Mouse (Mus musculus) spleen, embryonic (tissue): ENCODE data around the gene Ccr8.

Experiments
- CTCF ChIA-PET: fragments of 350-600 bp; sonication (Branson Sonifier 250); formaldehyde crosslinking; loops from one replicate; lab custom pipeline; 2022; lab: Charles Lee

The Ccr8 gene

GRCm38 (mm10) chr9:120091696-120092238 lies at the start of gene Ccr8:
Gene Ccr8 (plus strand): TSS chr9:120092114.
- CTCF ChIA-PET, result no interaction called here

GRCm38 (mm10) chr9:120043115-120043514 lies 48.8 kb upstream of the Ccr8 start:
- CTCF ChIA-PET, result no interaction called here

- CTCF ChIA-PET, result no interaction called here
Observed at GRCm38 (mm10) chr9:120048495-120048894, 43.4 kb upstream of the Ccr8 start.

DNA sequence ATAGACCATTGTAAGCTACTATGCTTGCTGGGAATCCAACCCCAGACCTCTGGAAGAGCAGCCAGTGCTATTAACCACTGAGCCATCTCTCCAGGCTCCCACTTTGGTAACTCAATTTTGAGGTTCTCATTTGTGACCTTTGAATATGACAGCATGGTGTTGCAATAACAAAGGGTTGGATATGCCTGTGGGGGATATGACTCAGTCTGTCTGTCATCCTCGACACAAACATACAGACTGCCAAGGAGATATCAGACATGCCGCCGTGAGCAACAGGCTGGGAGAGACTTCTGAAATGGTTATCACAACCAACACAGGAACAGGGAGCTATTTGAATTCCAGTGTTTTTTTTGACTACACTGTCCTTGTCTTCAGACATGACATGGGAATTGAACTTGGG lies 42.5 kb upstream of the Ccr8 start:
- CTCF ChIA-PET, result no interaction called here

DNA sequence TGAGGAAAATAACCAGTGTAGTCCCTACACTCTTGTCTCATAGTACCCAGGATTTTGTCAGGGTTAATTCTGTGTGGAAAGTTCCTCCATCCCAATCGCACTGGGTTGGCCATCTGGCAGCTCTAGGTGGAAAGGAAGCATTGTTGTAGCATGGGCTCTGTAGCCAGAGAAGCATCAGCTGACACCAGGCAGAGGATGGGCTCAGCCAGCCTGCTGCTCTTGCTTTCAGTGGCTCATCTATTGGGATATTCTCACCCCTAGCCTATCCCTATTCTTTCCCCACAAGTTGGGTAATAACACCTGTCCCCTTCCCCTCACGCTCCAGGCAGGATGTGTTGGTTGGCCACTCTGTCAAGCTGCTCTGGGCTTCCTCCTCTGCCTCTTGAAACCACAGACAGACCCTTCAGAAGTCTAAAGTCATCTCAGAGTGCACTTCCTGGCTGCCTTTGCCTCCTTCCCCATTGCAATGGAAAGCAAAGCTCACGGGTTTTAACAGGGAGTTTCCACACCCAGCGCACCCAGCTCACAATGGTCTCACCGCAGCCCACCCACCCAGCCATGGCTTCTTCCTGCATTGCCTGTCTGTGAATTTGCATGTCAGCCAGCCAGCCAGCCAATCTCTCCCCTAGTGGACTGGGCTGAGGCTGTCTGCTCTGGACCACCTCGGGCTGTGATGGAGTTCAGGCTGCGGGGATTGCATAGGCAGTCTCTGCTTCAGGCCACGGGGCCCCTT lies 37.2 kb upstream of the Ccr8 start:
- CTCF ChIA-PET, result interaction anchor here (0.9 kb wide), 1 partner anchor 104 kb away, joined by 4 read pairs; no protein-coding TSS in a partner anchor

GRCm38 (mm10) chr9:120056201-120056600 lies 35.7 kb upstream of the Ccr8 start:
- CTCF ChIA-PET, result interaction anchor here (0.6 kb wide), 1 partner anchor 37 kb away, joined by 18 read pairs; no protein-coding TSS in a partner anchor

- CTCF ChIA-PET, result no interaction called here
Observed at GRCm38 (mm10) chr9:120058730-120059129, 33.2 kb upstream of the Ccr8 start.

GRCm38 (mm10) chr9:120064317-120064716 lies 27.6 kb upstream of the Ccr8 start:
- CTCF ChIA-PET, result no interaction called here

DNA sequence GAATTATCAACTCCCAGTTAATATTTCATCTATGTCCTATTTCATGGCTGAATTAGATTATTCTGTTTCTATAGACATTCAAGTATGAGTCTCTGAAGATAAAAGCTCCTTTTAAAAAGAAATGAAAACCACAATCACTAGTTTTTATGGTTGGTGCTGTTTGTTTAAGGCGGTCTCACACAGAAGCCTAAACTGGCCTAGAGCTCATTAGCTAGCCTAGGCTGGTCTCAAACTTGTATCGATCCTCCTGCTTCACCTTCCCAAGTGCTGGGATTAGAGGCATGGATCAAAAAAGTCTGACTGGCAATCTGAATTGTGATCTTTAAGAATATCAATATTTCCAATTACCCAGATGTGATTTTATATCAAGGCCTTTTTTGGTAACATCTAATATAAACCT lies 24.3 kb upstream of the Ccr8 start:
- CTCF ChIA-PET, result no interaction called here

DNA sequence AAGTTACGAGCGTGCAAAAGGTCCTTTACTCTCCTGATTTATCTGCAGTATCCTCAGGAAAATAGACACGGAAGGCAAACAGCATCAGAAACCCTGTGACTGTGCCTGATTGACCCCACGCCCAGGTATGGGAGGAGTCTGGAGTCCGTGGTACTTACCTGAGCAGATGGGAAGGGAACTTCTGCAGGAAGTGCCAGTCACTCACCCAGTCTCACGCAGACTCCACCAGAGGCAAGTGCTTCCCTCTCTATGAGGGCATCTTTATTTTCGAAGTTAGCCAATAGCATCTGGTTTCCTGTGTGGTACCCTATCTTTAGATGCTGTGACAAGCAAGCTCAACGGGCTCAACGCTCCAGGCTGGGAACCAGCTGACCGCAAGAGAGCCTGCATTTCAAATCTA lies 23.9 kb upstream of the Ccr8 start:
- CTCF ChIA-PET, result no interaction called here

GRCm38 (mm10) chr9:120069779-120070178 lies 22.1 kb upstream of the Ccr8 start, which contains the start of gene Cx3cr1:
Gene Cx3cr1 (minus strand): TSS chr9:120069879.
- CTCF ChIA-PET, result no interaction called here

DNA sequence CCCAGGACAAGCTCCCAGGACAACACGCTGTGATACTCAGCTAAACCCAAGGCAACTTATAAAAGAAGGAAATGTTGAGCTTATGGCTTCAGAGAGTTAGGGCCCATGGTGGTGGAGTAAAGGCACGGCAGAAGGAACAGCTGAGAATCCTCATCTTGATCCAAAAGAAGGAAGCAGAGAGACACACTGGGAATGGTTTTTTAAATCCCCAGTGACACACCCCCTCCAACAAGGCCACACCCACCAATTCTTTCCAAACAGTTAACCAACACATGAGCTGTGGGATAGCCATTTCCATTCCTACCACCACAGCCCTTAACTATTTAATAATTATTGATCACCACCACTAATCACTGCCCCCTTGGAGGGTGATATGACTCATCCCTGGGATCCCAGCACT lies 20.7 kb upstream of the Ccr8 start:
- CTCF ChIA-PET, result interaction anchor here (0.6 to 0.8 kb wide), 2 partner anchors 36 to 98 kb away, joined by 3 to 6 read pairs; no protein-coding TSS in a partner anchor

- CTCF ChIA-PET, result interaction anchor here (0.6 to 1.3 kb wide), 7 partner anchors 10 to 80 kb away, joined by 3 to 8 read pairs (median 4); no protein-coding TSS in a partner anchor
Observed at GRCm38 (mm10) chr9:120073169-120073568, 18.7 kb upstream of the Ccr8 start.

GRCm38 (mm10) chr9:120074516-120074915 lies 17.4 kb upstream of the Ccr8 start:
- CTCF ChIA-PET, result no interaction called here

- CTCF ChIA-PET, result no interaction called here
Observed at GRCm38 (mm10) chr9:120078241-120078640, 13.7 kb upstream of the Ccr8 start.

GRCm38 (mm10) chr9:120079901-120080300 lies 12.0 kb upstream of the Ccr8 start:
- CTCF ChIA-PET, result interaction anchor here (0.6 kb wide), 1 partner anchor 17 kb away, joined by 5 read pairs; no protein-coding TSS in a partner anchor

- CTCF ChIA-PET, result no interaction called here
Observed at GRCm38 (mm10) chr9:120080546-120081108, 11.3 kb upstream of the Ccr8 start.

GRCm38 (mm10) chr9:120081247-120081646 lies 10.7 kb upstream of the Ccr8 start:
- CTCF ChIA-PET, result no interaction called here

- CTCF ChIA-PET, result no interaction called here
Observed at GRCm38 (mm10) chr9:120081967-120082366, 9.9 kb upstream of the Ccr8 start.

GRCm38 (mm10) chr9:120082691-120083090 lies 9.2 kb upstream of the Ccr8 start:
- CTCF ChIA-PET, result no interaction called here

DNA sequence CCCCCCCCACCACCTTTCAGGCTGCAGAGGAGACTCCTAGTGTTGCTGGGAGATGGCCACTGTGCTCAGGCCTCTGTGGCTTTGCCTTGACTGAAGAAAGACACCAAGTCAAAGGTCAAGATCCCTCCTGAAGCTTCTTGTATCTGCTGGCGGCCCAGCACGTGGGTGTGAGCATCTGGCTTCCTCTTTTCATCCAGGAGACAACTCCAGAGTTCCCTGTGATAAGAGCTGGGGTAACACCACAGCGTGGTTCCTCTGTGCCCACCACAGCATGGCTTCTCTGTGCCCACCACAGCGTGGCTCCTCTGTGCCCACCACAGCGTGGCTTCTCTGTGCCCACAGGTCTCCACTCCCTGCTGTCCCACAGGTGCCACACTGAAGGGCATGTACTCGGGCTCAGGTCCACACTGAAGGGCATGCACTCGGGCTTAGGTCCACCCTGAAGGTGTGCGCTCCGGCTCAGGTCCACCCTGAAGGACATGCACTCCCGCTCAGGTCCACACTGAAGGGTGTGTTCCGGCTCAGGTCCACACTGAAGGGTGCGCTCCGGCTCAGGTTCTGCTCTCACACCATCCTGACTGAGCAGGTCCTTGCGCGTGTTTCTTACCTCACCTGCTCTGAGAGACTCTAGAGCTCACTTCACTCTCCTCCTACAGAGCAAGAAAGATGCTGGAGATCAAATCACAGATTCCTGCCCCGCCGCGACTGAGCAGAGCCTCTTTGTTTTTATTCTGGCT lies 8.6 kb upstream of the Ccr8 start:
- CTCF ChIA-PET, result interaction anchor here (0.9 kb wide), 1 partner anchor 10 kb away, joined by 8 read pairs; no protein-coding TSS in a partner anchor

DNA sequence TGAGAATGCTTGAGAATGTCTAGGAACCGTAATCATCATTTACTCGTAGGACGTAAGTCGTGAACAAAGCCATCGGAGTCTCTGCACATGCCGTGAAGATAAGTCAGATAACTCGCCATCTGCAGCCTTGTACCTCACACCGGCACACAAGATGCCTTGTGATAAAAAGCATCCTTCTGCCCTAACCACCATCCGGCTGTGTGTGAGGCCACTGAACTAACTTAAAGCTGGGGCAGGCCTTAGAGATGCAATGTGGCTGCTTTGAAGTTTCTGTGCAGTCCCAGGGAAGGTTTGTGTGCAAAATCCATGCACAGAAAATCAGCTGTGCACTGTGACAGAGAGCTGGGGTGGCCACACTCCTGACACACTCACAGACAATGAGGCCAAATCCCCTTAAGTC lies 7.5 kb upstream of the Ccr8 start:
- CTCF ChIA-PET, result no interaction called here
